Mouse (Mus musculus) CD8-positive naive resting alpha-beta T cell, adult 2 months (primary cell): Measurements from ENCODE around the gene Olfr169.
"Not testable (repeated sequence)": the region's sequence is repeated elsewhere in the genome, so short reads cannot be mapped to it uniquely, and the experiment has no call there.

Experiments used
- DNase-seq, 2 experiments: peaks; one replicate each; pipeline ENCODE4 v3.0.0; 2022; ENCODE audit warnings: low read depth in 2 of 2, low spot score in 2 of 2

Olfr169 gene

GRCm38 (mm10) chr16:19571709-19572108 is at the start of gene Olfr169:
Gene Olfr169, minus strand, starts transcription at chr16:19571809.
- not testable (repeated sequence) for DNase-seq

GRCm38 (mm10) chr16:19611782-19612181 is 40.2 kb upstream of the Olfr169 start, which contains the start of gene Olfr170:
Gene Olfr170, minus strand, starts transcription at chr16:19611882.
- DNase-seq: not testable (repeated sequence)

- no peak for DNase-seq
Observed at GRCm38 (mm10) chr16:19603166-19603565, 31.6 kb upstream of the Olfr169 start.

- DNase-seq: not testable (repeated sequence)
Observed at GRCm38 (mm10) chr16:19553429-19553828, 18.2 kb downstream of the Olfr169 start.

- DNase-seq: not testable (repeated sequence)
Observed at GRCm38 (mm10) chr16:19552246-19552645, 19.4 kb downstream of the Olfr169 start.

- no peak for DNase-seq
Observed at GRCm38 (mm10) chr16:19535455-19535854, 36.2 kb downstream of the Olfr169 start, which contains the start of gene Olfr168. Gene Olfr168, minus strand, starts transcription at chr16:19535555.

- DNase-seq: no peak
Observed at GRCm38 (mm10) chr16:19522166-19522565, 49.4 kb downstream of the Olfr169 start, which contains the start of gene Olfr167. Gene Olfr167, minus strand, starts transcription at chr16:19522266.
